Mouse (Mus musculus): Measurements from ENCODE around the gene Nudt2.

- no peak for TF ChIP-seq CTCF (IDR thresholded peaks at IDR 0.05; ENCODE audit: low read depth)
- TF ChIP-seq EP300 (IDR thresholded peaks at IDR 0.05; ENCODE audit: low read depth) = no peak
Measured at GRCm38 (mm10) chr4:41520641-41521040, 55.7 kb downstream of the Nudt2 start.
